ENCODE assay signal across 9 mouse cellular contexts in genomic region chr11:12416899-12417298, GRCm38 (mm10). TPM values are rescaled to one million over a fixed set of nuclear protein-coding genes. Genes with fewer than 3 reads are reported as not detected.
DNase-seq lines count a peak whose midpoint lies in the region; ATAC-seq and TF ChIP-seq lines count a peak whose summit lies in the region.
"Had no signal": no experiment of that assay in that cellular context is flagged by ENCODE, and none has a peak within 500 bp of the region (broad histone marks: within the 10 kb centered on the region; RNA-seq: fewer than 3 reads in every experiment).

No protein-coding gene starts in this region.

- no peaks in the 10 kb centered on the region for H3K9me3 ChIP-seq in heart, embryonic 15.5 days (replicated peaks)
- H3K9me3 ChIP-seq in heart, embryonic 11.5 days (replicated peaks; ENCODE audit: control insufficient read depth, low read length), result no peaks in the 10 kb centered on the region
- H3K9me3 ChIP-seq in hindbrain, embryonic 15.5 days, result no peaks in the 10 kb centered on the region
- H3K9me3 ChIP-seq in midbrain, postnatal 0 days (ENCODE audit: low read length), result no peaks in the 10 kb centered on the region
- H3K9me3 ChIP-seq: G1E had no signal

- TF ChIP-seq POLR2A in lung, adult 2 months (IDR thresholded peaks at IDR 0.05; ENCODE audit: borderline replicate concordance, extremely low read depth, low read depth, low read length), result no peak

- no peak overlapping the region for H3K4me2 ChIP-seq in heart, embryonic 15.5 days
- H3K4me2 ChIP-seq in heart, embryonic 11.5 days, result no peak overlapping the region
- no peak overlapping the region for H3K4me2 ChIP-seq in hindbrain, embryonic 15.5 days
- no peak overlapping the region for H3K4me2 ChIP-seq in midbrain, postnatal 0 days (ENCODE audit: low read depth, low read length, poor library complexity, severe bottlenecking)

- WGBS in heart, embryonic 15.5 days, result 57% methylated on average over 7 of the region's 7 CpGs
- WGBS in heart, embryonic 11.5 days (ENCODE audit: insufficient replicate concordance), result 77% methylated on average over 7 of the region's 7 CpGs
- 54% methylated on average over 7 of the region's 7 CpGs for WGBS in lung, adult 2 months
- 48% methylated on average over 7 of the region's 7 CpGs for WGBS in hindbrain, embryonic 15.5 days
- 42% methylated on average over 7 of the region's 7 CpGs for WGBS in midbrain, postnatal 0 days

- DNase-seq in lung, adult 18-20 months, result peak; percentile 41 to 65
- DNase-seq in lung, adult 2 months, result no peak
- DNase-seq in midbrain, postnatal 0 days (ENCODE audit: low spot score), result peak; percentile 79
- no peak for DNase-seq in urinary bladder, postnatal 25 days (ENCODE audit: low spot score)
- no peak for DNase-seq in thymus, adult 18-20 months

- no peaks in the 10 kb centered on the region for H3K27me3 ChIP-seq in heart, embryonic 15.5 days
- no peaks in the 10 kb centered on the region for H3K27me3 ChIP-seq in heart, embryonic 11.5 days (ENCODE audit: control insufficient read depth, insufficient read depth, low read length)
- no peaks in the 10 kb centered on the region for H3K27me3 ChIP-seq in hindbrain, embryonic 15.5 days
- no peaks in the 10 kb centered on the region for H3K27me3 ChIP-seq in midbrain, postnatal 0 days (ENCODE audit: insufficient read depth, low read length)

- peaks cover 9% of the 10 kb centered on the region for H3K4me1 ChIP-seq in heart, embryonic 15.5 days (replicated peaks)
- no peaks in the 10 kb centered on the region for H3K4me1 ChIP-seq in heart, embryonic 11.5 days (ENCODE audit: control insufficient read depth, insufficient read depth, low read length)
- no peaks in the 10 kb centered on the region for H3K4me1 ChIP-seq in lung, adult 2 months (ENCODE audit: control insufficient read depth, insufficient read depth, low read length)
- peaks cover 16% of the 10 kb centered on the region for H3K4me1 ChIP-seq in hindbrain, embryonic 15.5 days (replicated peaks)
- peaks cover 2% of the 10 kb centered on the region for H3K4me1 ChIP-seq in midbrain, postnatal 0 days (ENCODE audit: insufficient read depth, low read length)

- H3K36me3 ChIP-seq in heart, embryonic 15.5 days, result no peaks in the 10 kb centered on the region
- H3K36me3 ChIP-seq in heart, embryonic 11.5 days (ENCODE audit: control insufficient read depth, insufficient read depth, low read length), result no peaks in the 10 kb centered on the region
- no peaks in the 10 kb centered on the region for H3K36me3 ChIP-seq in hindbrain, embryonic 15.5 days
- H3K36me3 ChIP-seq in midbrain, postnatal 0 days (ENCODE audit: insufficient read depth, low read length), result no peaks in the 10 kb centered on the region
- H3K36me3 ChIP-seq: G1E had no signal

- H3K9ac ChIP-seq in heart, embryonic 15.5 days, result no peak overlapping the region
- no peak overlapping the region for H3K9ac ChIP-seq in heart, embryonic 11.5 days (ENCODE audit: low read depth, low read length)
- H3K9ac ChIP-seq in hindbrain, embryonic 15.5 days, result no peak overlapping the region
- no peak overlapping the region for H3K9ac ChIP-seq in midbrain, postnatal 0 days (replicated peaks; ENCODE audit: low read length, poor library complexity, severe bottlenecking)

- ATAC-seq in heart, embryonic 15.5 days (replicated peaks; ENCODE audit: insufficient number of reproducible peaks, insufficient read depth, low FRiP score, low read depth), result peak; percentile 62; the same call in 1 of the 2 replicates
- no peak for ATAC-seq in heart, embryonic 11.5 days (replicated peaks; ENCODE audit: insufficient number of reproducible peaks, low FRiP score, low TSS enrichment)
- peak; percentile 68; the same call in 1 of the 2 replicates for ATAC-seq in hindbrain, embryonic 15.5 days (ENCODE audit: low FRiP score, low read depth)
- ATAC-seq in midbrain, postnatal 0 days (ENCODE audit: low FRiP score), result peak; percentile 25; the same call in 1 of the 2 replicates

- TF ChIP-seq CTCF in lung, adult 2 months (IDR thresholded peaks at IDR 0.05; ENCODE audit: insufficient read depth, low read length), result no peak
- no peak for TF ChIP-seq CTCF in midbrain, postnatal 0 days (IDR thresholded peaks at IDR 0.05)

- no peak overlapping the region for H3K4me3 ChIP-seq in heart, embryonic 15.5 days
- H3K4me3 ChIP-seq in heart, embryonic 11.5 days (ENCODE audit: low read depth, low read length), result no peak overlapping the region
- no peak overlapping the region for H3K4me3 ChIP-seq in lung, adult 2 months (replicated peaks; ENCODE audit: extremely low read depth, low read depth, low read length)
- no peak overlapping the region for H3K4me3 ChIP-seq in hindbrain, embryonic 15.5 days
- H3K4me3 ChIP-seq in midbrain, postnatal 0 days (ENCODE audit: low read depth, low read length), result no peak overlapping the region

- no peak overlapping the region for H3K27ac ChIP-seq in heart, embryonic 15.5 days
- H3K27ac ChIP-seq in heart, embryonic 11.5 days (ENCODE audit: low read depth, low read length), result no peak overlapping the region
- H3K27ac ChIP-seq in hindbrain, embryonic 15.5 days (replicated peaks), result no peak overlapping the region
- H3K27ac ChIP-seq in midbrain, postnatal 0 days (ENCODE audit: low read depth, low read length), result peak overlapping the region; percentile 21; the same call in 1 of the 2 replicates

RNA-seq across cellular contexts. Expression of gene Cobl, which starts 47.9 kb away (rescaled TPM):
- polyA plus RNA-seq in heart, embryonic 15.5 days (2015; fragmentation: Nextera tagmentation; extraction: Ambion mirVana), result 31.1 and 42.5 TPM in 2 replicates
- polyA plus RNA-seq in heart, embryonic 11.5 days (2014; fragmentation: Nextera tagmentation; extraction: Ambion mirVana), result 31.4 and 36.0 TPM in 2 replicates
- polyA plus RNA-seq in lung, adult 2 months (2012; rRNA removed), result 12.4 and 19.8 TPM in 2 replicates
- 14.4 and 15.3 TPM in 2 replicates for polyA plus RNA-seq in hindbrain, embryonic 15.5 days (2015; fragmentation: Nextera tagmentation; extraction: Ambion mirVana)
- total RNA-seq in midbrain, postnatal 0 days (2014; rRNA removed), result 24.5 and 29.0 TPM in 2 replicates
- 14.2 and 17.2 TPM in 2 replicates for polyA plus RNA-seq in midbrain, postnatal 0 days (2015; fragmentation: Nextera tagmentation; extraction: Ambion mirVana)
- polyA plus RNA-seq: G1E had no signal

Comparison
In these comparisons a context has a peak if more than half of its experiments do, and no peak if none do; other contexts are left out.
1. DNase-seq: peak in lung, adult 18-20 months (2 of 2) and midbrain, postnatal 0 days (single experiment); none in lung, adult 2 months (single experiment), urinary bladder, postnatal 25 days (single experiment) and thymus, adult 18-20 months (0 of 2).